Mouse (Mus musculus): ENCODE results near the gene Pycr1. TPM values are rescaled to one million over a fixed set of nuclear protein-coding genes. Genes with fewer than 3 reads are reported as not detected.
"Not testable (repeated sequence)": the region's sequence is repeated elsewhere in the genome, so short reads cannot be mapped to it uniquely, and the experiment has no call there.

The Pycr1 gene
- total RNA-seq (2022): 1 to 10 TPM in 3 of 4 experiments, under 1 TPM in 1; 0.91 to 2.8 (median 1.8) TPM

GRCm38 (mm10) chr11:120643601-120643987 is at the start of gene Pycr1:
Gene Pycr1, minus strand, starts transcription at chr11:120643769.
- peak; percentile 93 for DNase-seq (ENCODE audit: low spot score)

GRCm38 (mm10) chr11:120692471-120693011 is 49.0 kb upstream of the Pycr1 start:
- no peak for DNase-seq (ENCODE audit: low spot score)

GRCm38 (mm10) chr11:120689365-120689764 is 45.8 kb upstream of the Pycr1 start:
- no peak for DNase-seq (ENCODE audit: low spot score)

GRCm38 (mm10) chr11:120686650-120687272 is 43.2 kb upstream of the Pycr1 start:
- no peak for DNase-seq (ENCODE audit: low spot score)

GRCm38 (mm10) chr11:120684660-120685059 is 41.1 kb upstream of the Pycr1 start:
- no peak for DNase-seq (ENCODE audit: low spot score)

GRCm38 (mm10) chr11:120684086-120684485 is 40.5 kb upstream of the Pycr1 start:
- no peak for DNase-seq (ENCODE audit: low spot score)

- DNase-seq (ENCODE audit: low spot score): no peak
These were observed 40.0 kb upstream of the Pycr1 start for GRCm38 (mm10) chr11:120683536-120683935.

GRCm38 (mm10) chr11:120682683-120683082 is 39.1 kb upstream of the Pycr1 start:
- no peak for DNase-seq (ENCODE audit: low spot score)

GRCm38 (mm10) chr11:120679909-120680308 is 36.3 kb upstream of the Pycr1 start:
- no peak for DNase-seq (ENCODE audit: low spot score)

- no peak for DNase-seq (ENCODE audit: low spot score)
These were observed 33.4 kb upstream of the Pycr1 start for GRCm38 (mm10) chr11:120676951-120677350.

GRCm38 (mm10) chr11:120675875-120676274 is 32.3 kb upstream of the Pycr1 start:
- DNase-seq (ENCODE audit: low spot score): not testable (repeated sequence)

- no peak for DNase-seq (ENCODE audit: low spot score)
These were observed 30.1 kb upstream of the Pycr1 start for GRCm38 (mm10) chr11:120673594-120674122.

- peak; percentile 91 for DNase-seq (ENCODE audit: low spot score)
These were observed 29.4 kb upstream of the Pycr1 start, which contains the start of gene Aspscr1 for GRCm38 (mm10) chr11:120672687-120673593. Gene Aspscr1, plus strand, starts transcription at chr11:120672973.

GRCm38 (mm10) chr11:120666617-120667016 is 23.0 kb upstream of the Pycr1 start:
- DNase-seq (ENCODE audit: low spot score): no peak

GRCm38 (mm10) chr11:120665406-120665805 is 21.8 kb upstream of the Pycr1 start:
- peak; percentile 75 for DNase-seq (ENCODE audit: low spot score)

- no peak for DNase-seq (ENCODE audit: low spot score)
These were observed 20.1 kb upstream of the Pycr1 start for GRCm38 (mm10) chr11:120663714-120664113.

- no peak for DNase-seq (ENCODE audit: low spot score)
These were observed 19.2 kb upstream of the Pycr1 start for GRCm38 (mm10) chr11:120662759-120663158.

- DNase-seq (ENCODE audit: low spot score): no peak
These were observed 17.5 kb upstream of the Pycr1 start, which contains the start of gene Notum for GRCm38 (mm10) chr11:120661076-120661460. Gene Notum, minus strand, starts transcription at chr11:120661175.

GRCm38 (mm10) chr11:120660301-120661075 is 16.9 kb upstream of the Pycr1 start:
- DNase-seq (ENCODE audit: low spot score): no peak

GRCm38 (mm10) chr11:120659509-120660300 is 16.1 kb upstream of the Pycr1 start:
- no peak for DNase-seq (ENCODE audit: low spot score)

All from heart, adult 8-10 months (tissue).